Mouse (Mus musculus): ENCODE results near the gene Ghsr. TPM values are rescaled to one million over a fixed set of nuclear protein-coding genes. Genes with fewer than 3 reads are reported as not detected.
"Not testable (repeated sequence)": the region's sequence is repeated elsewhere in the genome, so short reads cannot be mapped to it uniquely, and the experiment has no call there.

Gene Ghsr
- polyA plus RNA-seq, 1 experiment from 2014 or later, result not detected

- no peak overlapping the region for H3K4me3 ChIP-seq (ENCODE audit: low read length)
- H3K27ac ChIP-seq (ENCODE audit: low read length), result no peak overlapping the region
- ATAC-seq (ENCODE audit: low read depth), result no peak
- H3K9ac ChIP-seq (ENCODE audit: low read length), result no peak overlapping the region
- no peaks in the 10 kb centered on the region for H3K9me3 ChIP-seq (ENCODE audit: control insufficient read depth, low read length)
- WGBS, result 61% methylated on average over 1 of the region's 1 CpGs
- H3K27me3 ChIP-seq (ENCODE audit: control insufficient read depth, insufficient read depth, low read depth, low read length), result no peaks in the 10 kb centered on the region
- no peak overlapping the region for H3K4me2 ChIP-seq (ENCODE audit: low read depth, low read length)
- no peaks in the 10 kb centered on the region for H3K36me3 ChIP-seq (ENCODE audit: control insufficient read depth, insufficient read depth, low read length)
- H3K4me1 ChIP-seq (replicated peaks; ENCODE audit: control insufficient read depth, insufficient read depth, low read length), result no peaks in the 10 kb centered on the region
Observed at GRCm38 (mm10) chr3:27389923-27390322, 18.8 kb downstream of the Ghsr start.

- H3K4me3 ChIP-seq (ENCODE audit: low read length); H3K9ac ChIP-seq (ENCODE audit: low read length); H3K4me2 ChIP-seq (ENCODE audit: low read depth, low read length); ATAC-seq (ENCODE audit: low read depth); H3K4me1 ChIP-seq (replicated peaks; ENCODE audit: control insufficient read depth, insufficient read depth, low read length); H3K36me3 ChIP-seq (ENCODE audit: control insufficient read depth, insufficient read depth, low read length); H3K27ac ChIP-seq (ENCODE audit: low read length); H3K9me3 ChIP-seq (ENCODE audit: control insufficient read depth, low read length); H3K27me3 ChIP-seq (ENCODE audit: control insufficient read depth, insufficient read depth, low read depth, low read length): not testable (repeated sequence)
- WGBS, result 90% methylated on average over 3 of the region's 3 CpGs
Observed at GRCm38 (mm10) chr3:27400996-27401395, 29.8 kb downstream of the Ghsr start.

- no peaks in the 10 kb centered on the region for H3K36me3 ChIP-seq (ENCODE audit: control insufficient read depth, insufficient read depth, low read length)
- WGBS, result 77% methylated on average over 3 of the region's 3 CpGs
Observed at GRCm38 (mm10) chr3:27406440-27406839, 35.3 kb downstream of the Ghsr start.

GRCm38 (mm10) chr3:27408564-27408963, 37.4 kb downstream of the Ghsr start:
- WGBS, result 57% methylated on average over 2 of the region's 2 CpGs
- Histone ChIP-seq H3K36me3 (ENCODE audit: control insufficient read depth, insufficient read depth, low read length) (no peaks in the 10 kb centered on the region), H3K27me3 (ENCODE audit: control insufficient read depth, insufficient read depth, low read depth, low read length) (no peaks in the 10 kb centered on the region), H3K4me2 (ENCODE audit: low read depth, low read length) (no peak overlapping the region), H3K9me3 (ENCODE audit: control insufficient read depth, low read length) (no peaks in the 10 kb centered on the region), H3K9ac (ENCODE audit: low read length) (no peak overlapping the region), H3K4me1 (replicated peaks; ENCODE audit: control insufficient read depth, insufficient read depth, low read length) (no peaks in the 10 kb centered on the region), H3K27ac (ENCODE audit: low read length) (no peak overlapping the region), H3K4me3 (ENCODE audit: low read length) (no peak overlapping the region)
- ATAC-seq (ENCODE audit: low read depth), result no peak

More at GRCm38 (mm10) chr3:27406440-27406839, 35.3 kb downstream of the Ghsr start:
- Histone ChIP-seq H3K27me3 (ENCODE audit: control insufficient read depth, insufficient read depth, low read depth, low read length) (no peaks in the 10 kb centered on the region), H3K9ac (ENCODE audit: low read length) (no peak overlapping the region), H3K27ac (ENCODE audit: low read length) (no peak overlapping the region), H3K4me1 (replicated peaks; ENCODE audit: control insufficient read depth, insufficient read depth, low read length) (no peaks in the 10 kb centered on the region), H3K4me2 (ENCODE audit: low read depth, low read length) (no peak overlapping the region), H3K4me3 (ENCODE audit: low read length) (no peak overlapping the region), H3K9me3 (ENCODE audit: control insufficient read depth, low read length) (no peaks in the 10 kb centered on the region)
- ATAC-seq (ENCODE audit: low read depth), result no peak

GRCm38 (mm10) chr3:27411286-27411685, 40.1 kb downstream of the Ghsr start:
- Histone ChIP-seq H3K36me3 (ENCODE audit: control insufficient read depth, insufficient read depth, low read length) (peaks cover 4% of the 10 kb centered on the region), H3K27ac (ENCODE audit: low read length) (no peak overlapping the region), H3K4me2 (ENCODE audit: low read depth, low read length) (no peak overlapping the region), H3K9ac (ENCODE audit: low read length) (no peak overlapping the region), H3K9me3 (ENCODE audit: control insufficient read depth, low read length) (no peaks in the 10 kb centered on the region), H3K4me1 (replicated peaks; ENCODE audit: control insufficient read depth, insufficient read depth, low read length) (no peaks in the 10 kb centered on the region), H3K4me3 (ENCODE audit: low read length) (no peak overlapping the region), H3K27me3 (ENCODE audit: control insufficient read depth, insufficient read depth, low read depth, low read length) (no peaks in the 10 kb centered on the region)
- ATAC-seq (ENCODE audit: low read depth), result no peak
- WGBS, result 90% methylated on average over 2 of the region's 2 CpGs

- no peak overlapping the region for H3K4me3 ChIP-seq (ENCODE audit: low read length)
- no peak overlapping the region for H3K4me2 ChIP-seq (ENCODE audit: low read depth, low read length)
- no peaks in the 10 kb centered on the region for H3K27me3 ChIP-seq (ENCODE audit: control insufficient read depth, insufficient read depth, low read depth, low read length)
- H3K9ac ChIP-seq (ENCODE audit: low read length), result no peak overlapping the region
- peaks cover 15% of the 10 kb centered on the region for H3K36me3 ChIP-seq (ENCODE audit: control insufficient read depth, insufficient read depth, low read length)
- H3K4me1 ChIP-seq (replicated peaks; ENCODE audit: control insufficient read depth, insufficient read depth, low read length), result no peaks in the 10 kb centered on the region
- ATAC-seq (ENCODE audit: low read depth), result no peak
- H3K9me3 ChIP-seq (ENCODE audit: control insufficient read depth, low read length), result no peaks in the 10 kb centered on the region
- no peak overlapping the region for H3K27ac ChIP-seq (ENCODE audit: low read length)
- WGBS, result 72% methylated on average over 3 of the region's 3 CpGs
Observed at GRCm38 (mm10) chr3:27413566-27413965, 42.4 kb downstream of the Ghsr start.

- H3K4me1 ChIP-seq (replicated peaks; ENCODE audit: control insufficient read depth, insufficient read depth, low read length), result no peaks in the 10 kb centered on the region
- H3K27me3 ChIP-seq (ENCODE audit: control insufficient read depth, insufficient read depth, low read depth, low read length), result no peaks in the 10 kb centered on the region
- 78% methylated on average over 10 of the region's 10 CpGs for WGBS
- H3K9me3 ChIP-seq (ENCODE audit: control insufficient read depth, low read length), result no peaks in the 10 kb centered on the region
- H3K4me2 ChIP-seq (ENCODE audit: low read depth, low read length), result no peak overlapping the region
- no peak overlapping the region for H3K9ac ChIP-seq (ENCODE audit: low read length)
- peaks cover 25% of the 10 kb centered on the region for H3K36me3 ChIP-seq (ENCODE audit: control insufficient read depth, insufficient read depth, low read length)
- no peak overlapping the region for H3K27ac ChIP-seq (ENCODE audit: low read length)
- ATAC-seq (ENCODE audit: low read depth), result no peak
- no peak overlapping the region for H3K4me3 ChIP-seq (ENCODE audit: low read length)
Observed at GRCm38 (mm10) chr3:27416786-27417185, 45.6 kb downstream of the Ghsr start.

GRCm38 (mm10) chr3:27418602-27419001, 47.5 kb downstream of the Ghsr start:
- Histone ChIP-seq H3K36me3 (ENCODE audit: control insufficient read depth, insufficient read depth, low read length) (peaks cover 27% of the 10 kb centered on the region), H3K9me3 (ENCODE audit: control insufficient read depth, low read length) (no peaks in the 10 kb centered on the region)

GRCm38 (mm10) chr3:27421980-27422379, 50.8 kb downstream of the Ghsr start:
- Histone ChIP-seq H3K27me3 (ENCODE audit: control insufficient read depth, insufficient read depth, low read depth, low read length) (no peaks in the 10 kb centered on the region), H3K9me3 (ENCODE audit: control insufficient read depth, low read length) (no peaks in the 10 kb centered on the region), H3K4me2 (ENCODE audit: low read depth, low read length) (no peak overlapping the region), H3K36me3 (ENCODE audit: control insufficient read depth, insufficient read depth, low read length) (peaks cover 37% of the 10 kb centered on the region), H3K9ac (ENCODE audit: low read length) (no peak overlapping the region), H3K4me1 (replicated peaks; ENCODE audit: control insufficient read depth, insufficient read depth, low read length) (no peaks in the 10 kb centered on the region), H3K4me3 (ENCODE audit: low read length) (no peak overlapping the region), H3K27ac (ENCODE audit: low read length) (no peak overlapping the region)
- WGBS, result 82% methylated on average over 12 of the region's 12 CpGs
- ATAC-seq (ENCODE audit: low read depth), result no peak

More at GRCm38 (mm10) chr3:27418602-27419001, 47.5 kb downstream of the Ghsr start:
- Histone ChIP-seq H3K27me3 (ENCODE audit: control insufficient read depth, insufficient read depth, low read depth, low read length) (no peaks in the 10 kb centered on the region), H3K27ac (ENCODE audit: low read length) (no peak overlapping the region), H3K4me3 (ENCODE audit: low read length) (no peak overlapping the region), H3K4me2 (ENCODE audit: low read depth, low read length) (no peak overlapping the region), H3K9ac (ENCODE audit: low read length) (no peak overlapping the region), H3K4me1 (replicated peaks; ENCODE audit: control insufficient read depth, insufficient read depth, low read length) (no peaks in the 10 kb centered on the region)
- 90% methylated on average over 8 of the region's 8 CpGs for WGBS
- ATAC-seq (ENCODE audit: low read depth), result no peak

- Histone ChIP-seq H3K9me3 (ENCODE audit: control insufficient read depth, low read length) (no peaks in the 10 kb centered on the region), H3K36me3 (ENCODE audit: control insufficient read depth, insufficient read depth, low read length) (peaks cover 36% of the 10 kb centered on the region), H3K27me3 (ENCODE audit: control insufficient read depth, insufficient read depth, low read depth, low read length) (no peaks in the 10 kb centered on the region), H3K4me1 (replicated peaks; ENCODE audit: control insufficient read depth, insufficient read depth, low read length) (no peaks in the 10 kb centered on the region), H3K9ac (ENCODE audit: low read length) (no peak overlapping the region), H3K4me3 (ENCODE audit: low read length) (no peak overlapping the region), H3K4me2 (ENCODE audit: low read depth, low read length) (no peak overlapping the region), H3K27ac (ENCODE audit: low read length) (no peak overlapping the region)
- no peak for ATAC-seq (ENCODE audit: low read depth)
- 78% methylated on average over 6 of the region's 6 CpGs for WGBS
Observed at GRCm38 (mm10) chr3:27422521-27422920, 51.4 kb downstream of the Ghsr start.

Measured in lung, embryonic 16.5 days (tissue).